Mouse (Mus musculus): Measurements from ENCODE around the gene Gm10591.
"Not testable (repeated sequence)": the region's sequence is repeated elsewhere in the genome, so short reads cannot be mapped to it uniquely, and the experiment has no call there.

- TF ChIP-seq POLR2A (IDR thresholded peaks at IDR 0.05; ENCODE audit: borderline replicate concordance, extremely low read depth, low read depth, low read length); CTCF (IDR thresholded peaks at IDR 0.05; ENCODE audit: insufficient read depth, low read length): not testable (repeated sequence)
Measured at GRCm38 (mm10) chr4:42611895-42612294, at the start of gene Gm10591.

Data from lung, adult 2 months (tissue).